Mouse (Mus musculus): ENCODE results near the gene Rac1.

GRCm38 (mm10) chr5:143572195-143572594, 44.4 kb upstream of the Rac1 start:
- TF ChIP-seq CTCF (IDR thresholded peaks at IDR 0.05; ENCODE audit: low read depth, low read length): no peak
- no peak for TF ChIP-seq POLR2A (IDR thresholded peaks at IDR 0.05; ENCODE audit: extremely low read depth, insufficient read depth, low read length)

All from liver, adult 2 months (tissue).